ENCODE assay signal across 11 mouse cellular contexts in the genomic region with DNA sequence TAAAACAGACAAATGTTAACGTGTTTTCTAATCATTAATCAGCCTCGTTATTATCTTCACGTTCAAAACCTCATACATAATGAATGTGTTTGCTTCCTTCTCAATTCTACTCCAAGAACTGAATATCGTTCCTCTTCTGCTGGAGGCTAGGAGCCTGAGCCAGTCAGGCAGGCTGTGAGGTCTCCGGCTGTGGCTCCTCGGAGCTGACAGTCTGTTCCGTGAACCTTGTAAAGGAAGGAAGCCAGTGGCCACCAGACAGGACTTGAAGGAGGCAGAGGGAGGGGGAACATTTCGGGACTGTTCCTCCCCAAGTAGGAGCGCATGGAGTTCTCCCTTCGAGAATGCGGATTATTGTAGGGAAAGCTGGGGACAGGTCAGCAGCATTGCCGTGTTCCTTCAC.
DNase-seq lines count a peak whose midpoint lies in the region; ATAC-seq and TF ChIP-seq lines count a peak whose summit lies in the region.
"Had no signal": no experiment of that assay in that cellular context is flagged by ENCODE, and none has a peak within 500 bp of the region (broad histone marks: within the 10 kb centered on the region; RNA-seq: fewer than 3 reads in every experiment).

No protein-coding gene starts in this region.

- peak overlapping the region; percentile 39 for H3K4me2 ChIP-seq in stomach, postnatal 0 days (replicated peaks; ENCODE audit: low read depth)

- H3K27me3 ChIP-seq in stomach, postnatal 0 days (ENCODE audit: control insufficient read depth, insufficient read depth, low read length) = no peaks in the 10 kb centered on the region

- intact Hi-C loops in gastrocnemius, adult 2 months (cut with DNase I) = no loop called here
- intact Hi-C loops in gastrocnemius, postnatal 14 days (cut with DNase I; ENCODE audit: low total_unique reads) = no loop called here

- H3K27ac ChIP-seq in gastrocnemius, adult 2 months = peak overlapping the region; percentile 85
- H3K27ac ChIP-seq in stomach, postnatal 0 days (replicated peaks) = peak overlapping the region; percentile 49

- TF ChIP-seq CTCF in gastrocnemius, adult 2 months (IDR thresholded peaks at IDR 0.05) = no peak
- TF ChIP-seq CTCF in stomach, postnatal 0 days (IDR thresholded peaks at IDR 0.05; ENCODE audit: low read depth) = no peak

- H3K9ac ChIP-seq in stomach, postnatal 0 days (ENCODE audit: low read length) = 0 out of 2 replicates have a peak overlapping the region, but pooled peaks have one; percentile 23

- 34% methylated on average over 12 of the region's 12 CpGs for WGBS in stomach, postnatal 0 days

- no peak for TF ChIP-seq EP300 in stomach, postnatal 0 days (optimal IDR thresholded peaks at IDR 0.05)

- ATAC-seq in stomach, postnatal 0 days (ENCODE audit: low FRiP score, low TSS enrichment) = no peak
- no peak for ATAC-seq in megakaryocyte-erythroid progenitor cell, adult 5-6 weeks (replicated peaks; ENCODE audit: low FRiP score, low TSS enrichment, poor library complexity, severe bottlenecking)

- no peak for DNase-seq in gastrocnemius, adult 2 months
- no peak for DNase-seq in gastrocnemius, postnatal 14 days
- peak; percentile 11 for DNase-seq in urinary bladder, postnatal 14 days (ENCODE audit: low spot score)
- no peak for DNase-seq in urinary bladder, postnatal 36 days (ENCODE audit: low spot score in 2 of 2)
- DNase-seq in kidney, postnatal 36 days = peak; percentile 24 to 31
- DNase-seq in stomach, postnatal 0 days (ENCODE audit: low spot score) = no peak
- no peak for DNase-seq in yolk sac, embryonic 10.5 days (ENCODE audit: low spot score)
- DNase-seq: adrenal gland, postnatal 25 days; cerebellum, adult 8-10 months; gastrocnemius, postnatal 36 days had no signal

- H3K9me3 ChIP-seq in stomach, postnatal 0 days (ENCODE audit: control insufficient read depth, low read length) = no peaks in the 10 kb centered on the region

- H3K4me3 ChIP-seq in gastrocnemius, adult 2 months = peak overlapping the region; percentile 67
- H3K4me3 ChIP-seq in stomach, postnatal 0 days (ENCODE audit: low read depth, low read length) = peak overlapping the region; percentile 10; the same call in 1 of the 2 replicates

- no peaks in the 10 kb centered on the region for H3K36me3 ChIP-seq in stomach, postnatal 0 days (ENCODE audit: control insufficient read depth, insufficient read depth, low read length)

- no peaks in the 10 kb centered on the region for H3K4me1 ChIP-seq in stomach, postnatal 0 days (replicated peaks; ENCODE audit: control insufficient read depth, insufficient read depth)

Comparison
In these comparisons a context has a peak if more than half of its experiments do, and no peak if none do; other contexts are left out.
1. DNase-seq: peak in urinary bladder, postnatal 14 days (single experiment) and kidney, postnatal 36 days (2 of 2); none in gastrocnemius, adult 2 months (single experiment), gastrocnemius, postnatal 14 days (single experiment), urinary bladder, postnatal 36 days (0 of 2), stomach, postnatal 0 days (single experiment) and yolk sac, embryonic 10.5 days (single experiment).